Mouse (Mus musculus) gastrocnemius, postnatal 10 days (tissue): ENCODE results near the gene Lamc2. TPM values are rescaled to one million over a fixed set of nuclear protein-coding genes. Genes with fewer than 3 reads are reported as not detected.
A peak's percentile ranks its signal among the peaks of the same experiment; 100 is the strongest.

Experiments used
- DNase-seq: peaks from one replicate; pipeline ENCODE4 v3.0.0; 2021; ENCODE audit warnings: mixed read lengths
- total RNA-seq, 2 experiments: library from RNA; stranded (reverse); gene quantifications; 2 replicates each; pipeline ENCODE4 v1.2.3; 2021

Lamc2 gene
- total RNA-seq, 2 experiments from 2014 or later: 2.6 to 4.6 TPM

DNA sequence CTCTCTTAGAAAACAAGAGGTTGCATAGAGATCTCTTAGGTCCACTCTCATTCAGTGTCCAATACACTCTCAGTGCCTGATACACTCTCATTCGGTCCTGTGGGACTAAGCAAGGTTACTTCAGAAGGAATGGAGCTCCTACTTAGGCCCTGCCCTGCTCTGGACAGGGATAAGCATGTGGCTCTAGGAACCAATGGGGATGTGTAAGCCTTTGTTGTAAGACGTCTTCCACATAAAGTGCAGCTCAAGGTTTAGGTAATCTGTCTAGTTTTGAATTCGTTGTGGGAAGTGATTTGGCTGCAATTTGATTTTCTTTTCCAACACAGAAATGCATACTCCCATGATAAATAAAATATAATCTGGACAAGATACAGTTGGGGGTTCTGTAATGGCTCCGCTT lies 6.1 kb downstream of the Lamc2 start:
- DNase-seq: no peak

DNA sequence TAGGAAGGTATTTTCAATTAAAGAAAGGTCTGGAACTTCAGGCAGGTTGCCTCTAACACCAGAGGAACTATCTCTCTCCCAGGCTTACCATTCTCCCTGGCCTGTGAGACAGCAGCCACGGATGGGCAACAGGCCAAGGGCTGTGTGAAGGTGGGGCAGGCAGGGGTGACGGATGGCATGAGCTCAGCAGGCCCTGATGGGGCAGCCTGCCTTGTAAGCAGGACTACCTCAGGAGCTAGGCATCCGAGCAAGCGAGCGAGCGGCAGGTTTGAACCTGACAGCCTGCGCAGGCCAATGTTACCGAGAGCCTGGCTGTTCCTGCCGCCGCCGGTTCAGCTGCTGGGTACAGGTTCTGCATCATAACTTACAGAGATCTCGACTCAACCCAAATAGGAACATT lies 11.4 kb downstream of the Lamc2 start:
- DNase-seq: peak; percentile 78

DNA sequence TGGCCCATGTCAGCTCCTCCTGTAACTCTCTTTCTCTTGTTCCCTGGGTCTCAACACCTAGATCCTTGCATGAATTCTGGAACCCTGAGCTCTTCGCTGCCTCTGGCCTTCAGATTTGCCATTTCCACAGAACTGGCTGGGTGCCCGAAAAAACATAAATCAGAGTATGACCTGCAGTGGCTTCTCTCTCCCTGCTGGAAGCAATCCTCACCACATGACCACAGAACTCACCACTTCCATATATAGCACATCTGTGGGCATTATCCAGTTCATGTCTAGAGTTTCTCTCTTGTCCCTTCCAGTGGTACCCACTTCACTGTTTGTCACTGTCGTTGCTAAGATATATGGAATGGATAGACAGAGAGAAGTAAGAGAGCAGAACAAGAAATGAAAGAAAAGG lies 13.0 kb downstream of the Lamc2 start:
- DNase-seq: no peak

DNA sequence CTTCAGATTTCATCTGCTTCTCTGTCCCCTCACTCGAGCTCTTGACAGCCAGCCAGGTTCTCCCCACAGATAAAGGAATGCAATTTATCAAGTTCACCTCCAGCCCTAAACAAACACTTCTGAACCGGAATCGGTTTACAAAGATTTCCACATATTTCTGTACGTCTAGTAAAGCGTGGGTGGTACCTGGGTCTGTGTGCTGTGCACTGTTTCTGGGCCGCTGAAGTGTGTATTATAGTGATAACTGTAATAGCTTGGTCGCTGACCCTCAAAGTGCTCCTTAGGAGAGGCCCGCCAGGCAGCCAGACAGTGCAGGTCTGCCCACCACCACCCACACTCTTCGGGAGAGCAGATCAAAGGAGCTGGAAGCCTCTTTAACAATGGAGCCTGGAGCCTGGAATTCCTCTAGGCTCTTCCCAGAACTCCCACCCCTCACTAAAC lies 13.9 kb downstream of the Lamc2 start:
- no peak for DNase-seq

DNA sequence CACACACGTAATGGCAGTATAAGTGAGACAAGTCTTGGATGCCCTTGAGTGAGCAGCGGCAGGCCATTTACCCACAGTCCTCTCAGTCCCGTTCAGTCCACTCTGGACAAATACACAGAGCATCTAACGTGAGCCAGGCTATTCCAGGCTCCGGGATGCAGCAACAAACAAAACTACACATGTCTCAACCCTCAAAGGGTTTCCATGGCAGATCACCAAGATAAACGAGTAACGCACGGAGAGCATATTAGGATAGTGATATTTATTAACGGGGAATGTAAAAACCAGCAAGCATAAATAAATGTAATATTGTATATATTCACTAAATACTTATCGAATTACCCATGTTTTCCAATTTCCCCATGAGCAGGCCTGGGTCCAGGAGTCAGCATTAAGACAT lies 15.2 kb downstream of the Lamc2 start:
- no peak for DNase-seq

DNA sequence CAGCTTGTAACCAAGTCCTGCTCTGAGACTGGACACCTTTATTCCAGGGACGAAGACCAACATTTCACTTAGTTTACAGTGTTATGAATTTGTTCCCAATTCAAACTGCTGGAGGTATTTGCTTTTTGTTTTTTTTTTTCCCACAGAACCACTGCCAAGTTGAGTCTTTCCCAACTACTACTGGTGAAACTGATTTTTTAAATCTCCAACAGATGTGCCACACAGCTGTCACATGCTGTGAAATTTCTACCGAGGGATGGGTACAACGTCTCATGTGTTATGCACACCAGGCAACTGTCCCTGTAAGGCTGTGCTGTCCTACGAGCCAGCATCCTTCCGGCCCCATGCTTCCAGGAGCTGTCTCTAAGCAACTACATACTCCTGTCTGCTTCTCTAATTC lies 18.0 kb downstream of the Lamc2 start:
- no peak for DNase-seq

DNA sequence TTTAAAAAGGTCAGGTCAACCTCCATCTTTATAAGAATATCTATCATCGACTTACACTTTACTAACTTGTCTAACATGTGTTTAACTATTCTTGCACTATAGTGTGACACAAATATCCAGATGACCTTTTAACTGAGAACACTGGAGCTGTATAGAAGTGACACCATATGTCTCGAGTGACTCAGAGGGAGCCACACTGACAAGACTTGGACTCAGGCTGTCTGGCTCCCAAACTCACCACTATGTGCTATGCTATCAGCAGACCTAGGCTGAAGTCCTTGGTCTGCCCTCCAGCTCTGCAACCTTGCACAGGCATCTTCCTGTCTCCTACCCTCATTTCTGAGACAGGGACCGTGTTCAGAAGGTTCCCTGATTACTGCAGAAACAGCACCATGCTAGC lies 22.4 kb downstream of the Lamc2 start:
- no peak for DNase-seq

DNA sequence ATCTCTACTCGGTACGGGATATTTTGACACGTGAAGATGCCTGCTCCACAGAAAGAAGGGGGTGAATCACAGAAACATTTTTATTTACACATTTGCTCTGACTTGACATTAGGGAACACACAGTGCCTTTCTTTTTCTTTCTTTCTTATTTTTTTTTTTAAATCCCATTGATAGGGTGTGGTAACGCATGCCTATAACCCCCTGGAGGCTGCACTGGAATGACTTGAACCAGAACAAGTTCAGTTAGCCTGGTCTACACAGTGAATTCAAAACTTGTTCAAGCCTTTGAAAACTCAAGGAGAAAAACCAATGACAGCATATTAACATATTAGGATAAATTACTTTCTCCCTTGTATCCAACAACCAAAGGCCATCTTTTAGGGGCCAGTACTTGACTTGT lies 27.1 kb downstream of the Lamc2 start:
- DNase-seq: no peak

DNA sequence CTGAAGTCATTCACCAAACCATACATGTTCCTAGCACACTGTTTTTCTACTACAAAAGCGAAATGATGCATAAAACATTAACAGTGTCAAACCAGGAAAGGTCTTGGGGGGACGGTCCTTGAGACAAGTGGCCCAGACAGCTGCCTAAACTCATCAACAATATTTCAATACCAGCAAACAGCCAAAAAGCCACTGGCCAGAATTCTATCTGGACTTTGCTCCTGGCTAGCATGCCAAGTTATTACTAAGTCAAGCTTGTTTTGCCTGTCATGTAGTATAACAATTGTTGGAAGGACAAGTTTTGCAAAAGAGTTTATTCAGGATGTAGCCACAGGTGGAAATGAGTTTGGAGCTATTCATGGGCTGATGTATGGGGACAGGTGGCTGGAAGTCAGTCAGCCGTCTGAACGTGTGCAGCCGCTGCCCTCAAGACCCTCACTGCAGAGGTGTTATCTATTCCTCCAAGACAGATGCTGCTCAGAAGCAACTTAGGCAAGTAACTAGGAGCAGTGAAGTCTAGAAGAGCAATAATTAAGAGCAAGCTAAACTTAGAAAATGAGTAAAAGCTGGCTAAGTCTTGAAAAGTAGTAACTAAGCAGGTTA lies 29.1 kb downstream of the Lamc2 start:
- no peak for DNase-seq

DNA sequence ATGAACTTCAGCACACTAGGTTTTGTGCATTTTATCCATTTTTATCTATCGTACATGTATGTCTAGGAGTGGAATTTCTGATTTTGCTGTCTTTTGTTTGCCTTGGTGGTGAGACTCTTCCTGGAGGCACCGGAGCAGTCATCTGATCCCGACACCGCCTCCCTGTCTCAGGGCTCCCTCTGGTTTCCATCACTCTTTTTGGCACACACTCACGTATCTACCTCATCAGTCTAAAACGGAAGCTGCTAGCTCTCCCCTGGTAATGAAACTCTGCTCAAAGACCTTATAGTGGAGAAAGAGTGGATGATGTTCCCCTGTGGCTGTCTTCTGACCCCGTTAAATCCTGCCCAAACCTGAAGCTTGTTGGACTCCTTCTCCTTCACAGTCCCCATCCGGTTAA lies 30.9 kb downstream of the Lamc2 start:
- no peak for DNase-seq

DNA sequence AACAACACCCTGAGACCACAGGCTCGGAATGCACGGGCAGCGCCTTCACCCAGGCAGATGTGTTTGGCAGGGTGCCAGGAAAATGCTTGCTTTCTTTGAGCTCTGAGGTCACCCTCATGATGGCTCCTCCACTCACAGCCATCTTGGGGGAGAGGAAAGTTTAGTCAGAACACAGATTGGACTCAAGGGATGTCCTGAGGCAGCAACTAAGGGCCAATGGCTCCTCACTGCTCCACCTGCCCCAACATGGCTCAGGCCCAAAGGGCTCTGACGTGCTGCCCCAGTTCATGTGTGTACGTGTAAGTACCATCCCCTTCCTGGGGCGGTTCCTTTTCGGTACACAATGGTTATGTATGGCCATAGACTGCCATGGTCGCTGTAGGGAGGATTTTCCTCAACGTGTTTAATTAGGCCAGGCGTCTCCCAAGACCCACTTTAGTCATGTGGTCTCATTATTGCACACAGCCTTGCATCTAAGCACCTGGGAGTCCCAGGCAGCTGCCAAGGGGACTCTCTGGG lies 32.6 kb downstream of the Lamc2 start:
- peak; percentile 30 for DNase-seq

DNA sequence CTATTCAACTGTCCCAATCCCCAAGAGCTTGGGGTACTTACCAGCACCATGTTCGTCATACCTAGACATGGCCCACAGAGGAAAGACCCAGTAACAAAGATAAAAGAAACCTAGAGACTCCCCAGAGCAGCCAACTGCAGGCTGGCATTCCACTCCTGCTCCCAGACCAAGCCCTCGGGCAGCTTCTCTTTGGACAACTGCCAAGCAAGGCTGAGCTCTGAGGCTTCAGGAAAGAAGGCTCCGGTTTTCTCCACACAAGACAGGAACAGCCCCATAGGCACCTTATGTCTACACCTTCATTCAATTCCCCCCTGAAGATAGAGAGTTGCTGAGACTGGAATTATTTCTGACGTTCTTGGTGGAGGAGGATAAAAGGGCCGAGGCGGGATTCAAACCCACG lies 33.7 kb downstream of the Lamc2 start:
- no peak for DNase-seq

DNA sequence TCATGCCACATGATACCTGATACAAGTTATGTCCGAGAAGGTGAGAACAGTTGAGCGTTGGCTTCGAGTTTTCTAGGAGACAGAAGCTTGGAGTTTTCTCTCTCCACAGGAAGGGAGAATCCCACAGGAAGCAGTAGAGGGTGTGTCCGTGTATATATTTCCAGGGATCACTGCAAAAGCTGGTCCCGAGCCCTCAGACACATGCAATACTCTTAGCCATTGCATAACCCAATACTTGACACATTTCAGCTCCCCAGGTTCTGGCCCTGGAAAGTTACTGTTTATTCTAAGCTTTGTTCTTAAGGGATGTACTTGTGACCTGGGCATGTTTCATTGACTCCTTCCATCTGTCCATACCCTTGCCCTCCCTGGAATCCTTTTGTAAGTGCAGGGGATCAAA lies 40.5 kb downstream of the Lamc2 start:
- DNase-seq: no peak

DNA sequence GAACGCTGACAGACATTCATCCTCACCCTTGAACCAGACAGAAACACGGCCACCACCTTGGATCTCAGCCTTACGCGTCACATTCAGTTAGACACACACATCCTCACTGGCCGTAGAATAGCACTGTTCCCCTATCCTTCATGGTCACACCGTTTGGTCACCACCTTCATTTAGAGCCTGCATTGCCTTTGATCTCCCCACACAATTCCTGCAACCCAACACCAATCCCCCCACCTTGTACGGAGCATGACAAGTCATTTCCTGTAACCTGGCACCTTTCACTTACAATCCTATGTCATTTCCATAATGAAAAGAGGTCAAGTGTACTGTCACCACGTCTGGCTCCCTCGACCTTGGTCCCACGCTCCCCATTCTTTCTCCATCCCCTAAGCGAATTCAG lies 42.2 kb downstream of the Lamc2 start:
- DNase-seq: no peak

DNA sequence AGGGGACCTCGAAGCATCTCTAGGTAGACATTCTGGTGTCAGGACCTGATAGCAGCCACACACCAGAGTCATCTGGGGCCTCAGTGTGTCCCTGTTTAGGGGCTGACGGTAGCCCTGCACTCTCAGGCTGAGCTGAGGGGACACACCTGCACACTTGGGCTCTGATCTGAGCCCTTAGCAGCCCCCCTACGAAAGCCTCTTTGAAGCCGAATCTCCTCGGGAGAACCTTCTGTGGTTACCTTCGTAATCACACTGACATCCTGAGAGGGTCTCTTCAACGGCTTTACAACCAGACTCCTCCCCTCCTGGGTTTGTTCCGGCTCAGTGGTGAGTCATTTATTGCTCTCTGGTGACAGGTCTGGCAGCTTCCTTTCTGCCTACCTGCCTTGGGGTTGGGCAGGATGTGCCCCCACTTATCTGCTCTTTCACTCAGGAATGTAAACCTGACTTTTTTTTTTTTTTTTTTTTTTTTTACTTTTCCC lies 45.5 kb downstream of the Lamc2 start:
- DNase-seq: no peak

DNA sequence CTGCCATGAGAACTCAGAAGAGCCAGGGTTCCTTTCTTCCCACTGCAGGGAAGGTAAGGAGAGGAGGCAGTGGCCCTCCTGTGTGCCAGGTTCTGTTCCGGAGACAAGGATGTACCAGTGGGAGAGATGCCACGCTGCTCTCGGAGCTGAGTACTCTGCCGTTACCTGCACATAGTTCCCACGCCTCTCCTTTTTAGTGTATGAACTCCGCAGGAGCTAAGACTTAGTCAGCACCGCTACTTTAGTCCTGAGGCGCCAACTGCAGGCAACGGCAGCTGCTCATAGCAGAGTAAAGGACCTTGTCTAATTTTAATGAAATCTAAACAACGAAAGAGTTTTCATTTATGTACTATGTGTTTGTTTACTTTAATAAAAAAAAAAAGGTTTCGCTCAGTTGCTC lies 46.0 kb downstream of the Lamc2 start:
- no peak for DNase-seq

DNA sequence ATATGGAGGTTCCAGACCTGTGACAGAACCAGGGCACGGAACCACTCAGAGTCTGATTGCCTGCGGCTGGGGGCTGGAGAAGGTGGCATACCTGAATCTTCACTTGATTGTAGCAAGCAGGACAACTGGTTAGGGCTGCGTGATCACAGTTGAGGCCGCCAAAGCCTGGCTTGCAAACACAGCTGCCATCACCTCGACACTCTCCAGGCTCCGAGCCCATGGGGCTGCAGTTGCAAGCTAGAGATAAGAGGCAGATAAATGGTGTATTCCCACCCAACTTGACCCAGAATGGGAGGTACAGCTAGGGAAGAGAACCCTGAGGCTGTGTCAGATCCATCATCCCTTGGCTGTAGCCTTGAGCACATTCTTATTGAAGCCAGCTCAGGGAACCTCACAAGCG lies 46.6 kb downstream of the Lamc2 start:
- no peak for DNase-seq

DNA sequence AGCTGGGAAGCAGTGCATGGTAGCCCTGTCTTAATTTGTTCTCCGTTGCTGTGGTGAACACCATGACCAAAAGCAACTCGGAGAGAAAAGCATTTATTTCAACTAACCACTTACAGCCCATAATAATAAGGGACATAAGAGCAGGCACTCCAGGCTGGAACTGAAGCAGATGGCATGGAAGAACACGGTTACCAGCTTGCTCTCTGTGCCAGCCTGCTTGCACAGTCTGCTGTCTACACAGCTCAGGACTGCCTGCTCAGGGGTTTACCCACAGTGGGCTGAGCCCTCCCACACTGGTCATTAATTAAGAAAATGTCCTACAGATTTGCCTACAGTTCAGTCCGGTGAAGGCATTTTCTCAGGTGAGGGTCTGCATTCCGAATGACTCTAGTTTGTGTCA lies 47.8 kb downstream of the Lamc2 start:
- no peak for DNase-seq

DNA sequence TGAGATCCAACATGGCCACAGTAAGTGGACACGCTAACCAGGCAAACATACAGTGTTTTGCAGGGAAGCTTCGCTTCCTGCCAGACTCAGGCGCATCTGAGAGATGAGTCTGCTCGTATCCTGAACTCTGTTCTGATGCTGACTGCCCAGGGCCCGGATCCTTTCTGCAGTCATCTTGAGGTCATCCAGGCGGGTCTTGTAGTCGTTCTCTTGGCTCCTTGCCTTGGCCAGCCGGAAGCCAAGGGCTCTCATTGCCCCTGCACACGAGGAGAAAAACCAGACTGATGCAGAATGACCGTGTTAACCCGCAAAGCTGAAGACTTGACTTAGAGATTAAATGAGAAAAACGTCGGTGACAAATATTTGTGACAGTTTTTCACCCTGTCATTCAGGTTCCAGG lies 49.6 kb downstream of the Lamc2 start:
- DNase-seq: peak; percentile 29

DNA sequence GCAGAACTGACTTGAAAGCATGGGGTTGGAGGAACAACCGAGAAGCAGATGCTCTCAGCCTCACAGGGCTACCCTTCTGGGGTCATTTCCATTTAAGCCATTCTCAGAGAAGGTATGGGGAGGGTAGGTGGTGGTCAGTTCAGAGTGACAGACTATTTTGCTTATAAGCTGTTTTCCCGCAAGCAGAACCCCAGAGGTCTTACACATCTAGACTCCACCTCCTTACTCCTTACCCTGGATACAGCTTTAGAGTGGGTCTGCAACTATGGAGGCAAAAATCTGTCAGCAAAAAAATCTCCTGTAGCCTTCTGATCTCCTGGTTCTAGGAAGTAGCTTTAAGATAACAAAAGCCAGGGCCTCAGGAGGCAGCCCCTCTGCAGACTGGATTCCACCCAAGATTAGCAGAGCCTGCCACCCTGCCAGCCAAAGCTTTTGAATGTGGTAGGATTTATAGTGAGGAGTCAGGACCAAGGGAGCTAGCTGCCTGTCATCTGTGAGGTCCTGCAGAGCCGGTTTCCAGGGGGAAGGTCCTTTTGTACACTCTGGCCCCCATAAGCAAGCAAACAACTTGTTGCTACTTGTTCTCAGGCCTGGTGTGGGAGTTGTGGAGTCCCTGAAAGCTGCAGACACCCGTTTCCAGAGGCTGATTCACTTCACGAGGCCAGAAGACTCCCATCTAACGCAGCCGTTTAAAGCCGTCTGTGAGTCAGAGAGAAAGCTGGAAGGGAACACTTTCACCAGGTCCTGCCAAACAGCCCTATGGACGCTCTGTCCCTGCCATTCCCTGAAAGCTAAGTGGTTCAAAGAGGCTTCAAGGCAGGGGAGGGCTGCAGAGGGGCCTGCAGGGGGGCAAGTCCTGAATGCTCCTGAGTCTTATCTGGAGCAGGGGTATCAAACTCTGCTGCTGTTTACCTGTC lies 52.1 kb downstream of the Lamc2 start:
- no peak for DNase-seq

DNA sequence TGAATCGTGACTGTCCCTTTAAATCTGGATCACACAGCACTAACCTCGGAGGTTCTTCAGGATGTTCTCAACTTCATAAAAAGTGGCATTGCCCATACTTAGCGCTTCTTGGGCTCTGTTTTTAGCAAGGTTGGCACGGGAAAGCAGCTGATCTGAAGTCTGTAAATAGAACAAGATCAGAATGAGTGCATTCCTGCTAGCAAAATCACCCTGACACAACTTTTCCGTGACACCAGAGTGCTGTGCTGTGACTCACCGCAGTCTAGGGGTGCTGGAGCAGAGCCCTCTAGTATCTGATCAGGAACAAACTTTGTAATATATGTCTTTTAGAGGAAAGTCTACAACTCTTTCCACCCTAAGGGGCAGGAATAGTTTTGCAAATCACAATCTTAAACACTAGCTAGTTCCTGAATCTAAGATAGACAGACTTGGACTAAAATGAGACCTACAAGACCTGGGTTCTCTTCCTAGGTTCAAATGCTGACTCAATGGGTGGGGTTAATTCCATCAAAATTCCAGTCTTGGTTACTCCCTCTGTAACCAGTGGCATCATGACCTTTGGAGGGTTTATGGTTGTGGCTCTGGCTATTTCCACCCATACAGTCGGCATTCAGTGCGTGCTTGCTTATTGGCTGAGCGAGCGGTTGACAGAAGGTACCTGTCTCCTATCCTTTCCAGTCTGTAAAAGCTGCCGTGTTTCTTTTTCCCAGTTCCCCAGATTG lies 56.1 kb downstream of the Lamc2 start:
- DNase-seq: no peak

DNA sequence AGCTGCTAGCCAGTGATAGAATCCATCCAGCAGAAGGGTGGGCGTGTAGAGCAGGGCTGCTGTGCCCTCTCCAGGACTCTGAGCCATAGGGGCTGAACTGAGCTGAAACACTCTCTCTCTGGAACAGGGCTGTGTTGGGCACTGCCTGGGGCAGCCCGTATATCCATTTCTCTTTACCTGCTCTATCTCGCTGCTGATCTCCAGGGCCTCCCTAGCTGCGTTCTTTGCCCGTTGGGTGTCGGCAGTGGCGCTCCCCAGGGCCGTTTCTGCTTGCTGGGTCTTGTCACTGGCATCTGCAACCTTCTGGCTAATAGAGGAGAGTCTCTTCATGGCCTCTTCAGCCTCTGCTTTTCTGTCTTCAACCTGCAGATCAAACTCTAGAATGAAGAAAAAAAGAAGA lies 57.5 kb downstream of the Lamc2 start:
- no peak for DNase-seq

DNA sequence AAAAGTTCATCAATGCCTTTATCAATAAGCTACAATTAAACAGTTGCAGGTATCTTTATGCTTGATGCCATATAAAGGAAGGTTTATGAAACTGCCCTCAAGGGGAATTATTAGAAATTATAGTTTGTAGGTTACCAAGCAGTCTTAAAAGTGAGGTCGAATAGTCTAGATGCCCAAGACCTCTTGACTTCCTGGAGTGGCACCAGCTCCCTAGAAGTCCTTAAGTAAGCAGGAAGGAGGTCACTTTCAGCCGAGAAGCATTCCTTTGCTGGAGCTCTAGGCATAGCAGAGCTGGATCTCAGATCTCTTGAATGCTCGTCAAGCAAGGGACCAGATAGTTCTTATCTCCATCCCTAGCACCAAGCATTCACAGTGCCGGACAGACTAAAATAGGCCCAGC lies 58.6 kb downstream of the Lamc2 start:
- DNase-seq: no peak
